Mouse (Mus musculus) heart, embryonic 13.5 days (tissue): ENCODE results near the gene Dgki. TPM values are rescaled to one million over a fixed set of nuclear protein-coding genes. Genes with fewer than 3 reads are reported as not detected.
A peak's percentile ranks its signal among the peaks of the same experiment; 100 is the strongest.

ENCODE experiments used
- ATAC-seq: fragments of 200-750 bp; cut with Nextera tagmentation; 2 replicates; pipeline ENCODE4 v1.8.0; 2017; ENCODE audit warnings: moderate TSS enrichment; ENCODE audit not compliant: insufficient number of reproducible peaks, low FRiP score, low TSS enrichment; ENCODE audit errors: extremely low read depth
- H3K27ac ChIP-seq: fragments of 300-500 bp; sonication (generic); replicated peaks from 2 replicates; pipeline ENCODE4 v1.5.1; 2015; ENCODE audit warnings: moderate library complexity, mild to moderate bottlenecking, inconsistent platforms
- H3K27me3 ChIP-seq: fragments of 300-500 bp; sonication (generic); replicated peaks from 2 replicates; pipeline ENCODE4 v1.6.1; 2015; ENCODE audit warnings: mild to moderate bottlenecking, inconsistent platforms
- H3K36me3 ChIP-seq: fragments of 300-500 bp; sonication (generic); 2 replicates; pipeline ENCODE4 v1.6.1; 2015; ENCODE audit warnings: mild to moderate bottlenecking, inconsistent platforms
- H3K4me1 ChIP-seq: fragments of 300-500 bp; sonication (generic); 2 replicates; pipeline ENCODE4 v1.6.1; 2015; ENCODE audit warnings: inconsistent platforms
- H3K4me2 ChIP-seq: fragments of 300-500 bp; sonication (generic); 2 replicates; pipeline ENCODE4 v1.6.1; 2015; ENCODE audit warnings: inconsistent platforms, mild to moderate bottlenecking, moderate library complexity
- H3K4me3 ChIP-seq: fragments of 300-500 bp; sonication (generic); 2 replicates; pipeline ENCODE4 v1.5.1; 2015; ENCODE audit warnings: moderate library complexity, mild to moderate bottlenecking, inconsistent platforms
- H3K9ac ChIP-seq: fragments of 300-500 bp; sonication (generic); 2 replicates; pipeline ENCODE4 v1.6.1; 2015; ENCODE audit warnings: inconsistent platforms, mild to moderate bottlenecking, moderate library complexity
- H3K9me3 ChIP-seq: fragments of 300-500 bp; sonication (generic); 2 replicates; pipeline ENCODE4 v1.6.1; 2016; ENCODE audit warnings: inconsistent platforms
- WGBS: fragments of 180-500 bp; shearing (Covaris S2); methylation state at CpG from one replicate; pipeline ENCODE4 v1.1.7; 2015; ENCODE audit warnings: mixed read lengths; 5-methylcytosine and 5-hydroxymethylcytosine counted together
- polyA plus RNA-seq: library from polyadenylated mRNA; unstranded; fragments of >200 nt; fragmentation: Nextera tagmentation; extraction: Ambion mirVana; gene quantifications from 2 replicates; pipeline ENCODE4 v1.2.1, GENCODE M21; 2015

Gene Dgki
- polyA plus RNA-seq, 1 experiment from 2014 or later, result 0.63 TPM

- ATAC-seq, result no peak
- Histone ChIP-seq H3K4me1 (no peaks in the 10 kb centered on the region), H3K9me3 (no peaks in the 10 kb centered on the region), H3K36me3 (no peaks in the 10 kb centered on the region), H3K27me3 (no peaks in the 10 kb centered on the region), H3K9ac (no peak overlapping the region), H3K27ac (no peak overlapping the region), H3K4me3 (no peak overlapping the region), H3K4me2 (no peak overlapping the region)
- WGBS, result 86% methylated on average over 5 of the region's 5 CpGs
Measured at GRCm38 (mm10) chr6:36994329-36994728, 305.7 kb downstream of the Dgki start.

- WGBS, result 63% methylated on average over 3 of the region's 3 CpGs
- no peak overlapping the region for H3K9ac ChIP-seq
- no peak overlapping the region for H3K4me3 ChIP-seq
- no peak for ATAC-seq
- no peaks in the 10 kb centered on the region for H3K9me3 ChIP-seq
- H3K36me3 ChIP-seq, result no peaks in the 10 kb centered on the region
- no peak overlapping the region for H3K27ac ChIP-seq
- no peak overlapping the region for H3K4me2 ChIP-seq
- H3K4me1 ChIP-seq, result no peaks in the 10 kb centered on the region
- no peaks in the 10 kb centered on the region for H3K27me3 ChIP-seq
Measured at GRCm38 (mm10) chr6:36990186-36990585, 309.8 kb downstream of the Dgki start.

- H3K9me3 ChIP-seq, result no peaks in the 10 kb centered on the region
- ATAC-seq, result no peak
- H3K27ac ChIP-seq, result no peak overlapping the region
- no peak overlapping the region for H3K4me2 ChIP-seq
- H3K4me3 ChIP-seq, result no peak overlapping the region
- no peak overlapping the region for H3K9ac ChIP-seq
- WGBS, result 83% methylated on average over 3 of the region's 3 CpGs
- H3K27me3 ChIP-seq, result no peaks in the 10 kb centered on the region
- H3K36me3 ChIP-seq, result no peaks in the 10 kb centered on the region
- H3K4me1 ChIP-seq, result no peaks in the 10 kb centered on the region
Measured at GRCm38 (mm10) chr6:36988800-36989199, 311.2 kb downstream of the Dgki start.

- no peak for ATAC-seq
- no peak overlapping the region for H3K9ac ChIP-seq
- 66% methylated on average over 2 of the region's 2 CpGs for WGBS
- no peaks in the 10 kb centered on the region for H3K9me3 ChIP-seq
- H3K27ac ChIP-seq, result peak overlapping the region; percentile 6; the same call in 1 of the 2 replicates
- H3K4me1 ChIP-seq, result peaks cover 16% of the 10 kb centered on the region
- H3K27me3 ChIP-seq, result no peaks in the 10 kb centered on the region
- no peak overlapping the region for H3K4me3 ChIP-seq
- H3K36me3 ChIP-seq, result no peaks in the 10 kb centered on the region
- no peak overlapping the region for H3K4me2 ChIP-seq
Measured at GRCm38 (mm10) chr6:36981646-36982045, 318.3 kb downstream of the Dgki start.

- no peak overlapping the region for H3K4me2 ChIP-seq
- H3K27me3 ChIP-seq, result no peaks in the 10 kb centered on the region
- H3K9me3 ChIP-seq, result no peaks in the 10 kb centered on the region
- no peak overlapping the region for H3K9ac ChIP-seq
- no peak for ATAC-seq
- H3K4me3 ChIP-seq, result no peak overlapping the region
- H3K27ac ChIP-seq, result peak overlapping the region; percentile 6; the same call in 1 of the 2 replicates
- H3K36me3 ChIP-seq, result no peaks in the 10 kb centered on the region
- peaks cover 16% of the 10 kb centered on the region for H3K4me1 ChIP-seq
- 66% methylated on average over 5 of the region's 5 CpGs for WGBS
Measured at GRCm38 (mm10) chr6:36980475-36980874, 319.5 kb downstream of the Dgki start.

- Histone ChIP-seq H3K27me3 (no peaks in the 10 kb centered on the region), H3K9ac (no peak overlapping the region), H3K4me1 (peaks cover 21% of the 10 kb centered on the region), H3K4me2 (no peak overlapping the region), H3K27ac (no peak overlapping the region), H3K36me3 (no peaks in the 10 kb centered on the region), H3K4me3 (no peak overlapping the region), H3K9me3 (no peaks in the 10 kb centered on the region)
- WGBS, result 85% methylated on average over 1 of the region's 1 CpGs
- no peak for ATAC-seq
Measured at GRCm38 (mm10) chr6:36978176-36978575, 321.8 kb downstream of the Dgki start.

GRCm38 (mm10) chr6:36973096-36973495 lies 326.9 kb downstream of the Dgki start:
- H3K9me3 ChIP-seq, result no peaks in the 10 kb centered on the region
- no peak for ATAC-seq
- WGBS, result 37% methylated on average over 9 of the region's 9 CpGs

GRCm38 (mm10) chr6:36972494-36972893 lies 327.5 kb downstream of the Dgki start:
- Histone ChIP-seq H3K36me3 (no peaks in the 10 kb centered on the region), H3K27me3 (no peaks in the 10 kb centered on the region), H3K4me3 (no peak overlapping the region), H3K9me3 (no peaks in the 10 kb centered on the region), H3K9ac (no peak overlapping the region), H3K4me2 (no peak overlapping the region), H3K4me1 (peaks cover 16% of the 10 kb centered on the region), H3K27ac (no peak overlapping the region)
- no peak for ATAC-seq
- 38% methylated on average over 1 of the region's 1 CpGs for WGBS

More at GRCm38 (mm10) chr6:36973096-36973495, 326.9 kb downstream of the Dgki start:
- no peak overlapping the region for H3K4me2 ChIP-seq
- H3K4me3 ChIP-seq, result no peak overlapping the region
- H3K27me3 ChIP-seq, result no peaks in the 10 kb centered on the region
- H3K4me1 ChIP-seq, result peaks cover 16% of the 10 kb centered on the region
- no peaks in the 10 kb centered on the region for H3K36me3 ChIP-seq
- no peak overlapping the region for H3K9ac ChIP-seq
- no peak overlapping the region for H3K27ac ChIP-seq

GRCm38 (mm10) chr6:36969249-36969885 lies 330.6 kb downstream of the Dgki start:
- H3K36me3 ChIP-seq, result no peaks in the 10 kb centered on the region
- H3K9me3 ChIP-seq, result no peaks in the 10 kb centered on the region
- H3K4me2 ChIP-seq, result no peak overlapping the region
- H3K4me1 ChIP-seq, result peaks cover 16% of the 10 kb centered on the region
- ATAC-seq, result no peak
- H3K27me3 ChIP-seq, result no peaks in the 10 kb centered on the region
- H3K27ac ChIP-seq, result no peak overlapping the region
- WGBS, result 73% methylated on average over 5 of the region's 5 CpGs
- no peak overlapping the region for H3K9ac ChIP-seq
- H3K4me3 ChIP-seq, result no peak overlapping the region

GRCm38 (mm10) chr6:36960658-36961057 lies 339.3 kb downstream of the Dgki start:
- Histone ChIP-seq H3K4me2 (no peak overlapping the region), H3K27ac (no peak overlapping the region), H3K36me3 (no peaks in the 10 kb centered on the region), H3K9ac (no peak overlapping the region), H3K27me3 (no peaks in the 10 kb centered on the region), H3K4me3 (no peak overlapping the region), H3K9me3 (no peaks in the 10 kb centered on the region), H3K4me1 (no peaks in the 10 kb centered on the region)
- 81% methylated on average over 4 of the region's 4 CpGs for WGBS
- ATAC-seq, result no peak

- H3K36me3 ChIP-seq, result no peaks in the 10 kb centered on the region
- H3K27ac ChIP-seq, result no peak overlapping the region
- H3K4me3 ChIP-seq, result no peak overlapping the region
- no peaks in the 10 kb centered on the region for H3K27me3 ChIP-seq
- WGBS, result 83% methylated on average over 4 of the region's 4 CpGs
- no peak overlapping the region for H3K4me2 ChIP-seq
- peaks cover 14% of the 10 kb centered on the region for H3K4me1 ChIP-seq
- no peaks in the 10 kb centered on the region for H3K9me3 ChIP-seq
- no peak for ATAC-seq
- H3K9ac ChIP-seq, result no peak overlapping the region
Measured at GRCm38 (mm10) chr6:36955293-36955692, 344.7 kb downstream of the Dgki start.

- H3K9me3 ChIP-seq, result no peaks in the 10 kb centered on the region
- no peak overlapping the region; the same call in 1 of the 2 replicates for H3K9ac ChIP-seq
- H3K4me2 ChIP-seq, result no peak overlapping the region
- no peak for ATAC-seq
- peaks cover 15% of the 10 kb centered on the region for H3K4me1 ChIP-seq
- H3K36me3 ChIP-seq, result no peaks in the 10 kb centered on the region
- H3K27me3 ChIP-seq, result no peaks in the 10 kb centered on the region
- peak overlapping the region; percentile 61 for H3K27ac ChIP-seq
- H3K4me3 ChIP-seq, result no peak overlapping the region
- 52% methylated on average over 3 of the region's 3 CpGs for WGBS
Measured at GRCm38 (mm10) chr6:36950648-36951047, 349.3 kb downstream of the Dgki start.
